Mouse (Mus musculus) hindbrain, embryonic 13.5 days (tissue): ENCODE measurements at regions not wholly inside any gene's neighbourhood (a gene's known extent, or its start where the extent isn't known, plus 50 kb on each side); places are given as distances from the start of the nearest gene placed in this dataset.

Experiments
- ATAC-seq: fragments of 200-750 bp; cut with Nextera tagmentation; 2 replicates; pipeline ENCODE4 v1.8.0; 2017; ENCODE audit warnings: moderate TSS enrichment; ENCODE audit not compliant: low FRiP score
- H3K27ac ChIP-seq: fragments of 300-500 bp; sonication (generic); 2 replicates; pipeline ENCODE4 v1.5.1; 2015; ENCODE audit warnings: inconsistent platforms, mild to moderate bottlenecking, moderate library complexity
- H3K27me3 ChIP-seq: fragments of 300-500 bp; sonication (generic); 2 replicates; pipeline ENCODE4 v1.6.1; 2015; ENCODE audit warnings: mild to moderate bottlenecking, inconsistent platforms
- H3K36me3 ChIP-seq: fragments of 300-500 bp; sonication (generic); 2 replicates; pipeline ENCODE4 v1.6.1; 2015; ENCODE audit warnings: mild to moderate bottlenecking, inconsistent platforms
- H3K4me1 ChIP-seq: fragments of 300-500 bp; sonication (generic); replicated peaks from 2 replicates; pipeline ENCODE4 v1.6.1; 2015; ENCODE audit warnings: inconsistent platforms
- H3K4me2 ChIP-seq: fragments of 300-500 bp; sonication (generic); 2 replicates; pipeline ENCODE4 v1.6.1; 2015; ENCODE audit warnings: inconsistent platforms, mild to moderate bottlenecking, moderate library complexity
- H3K4me3 ChIP-seq: fragments of 300-500 bp; sonication (generic); 2 replicates; pipeline ENCODE4 v1.5.1; 2015; ENCODE audit warnings: mild to moderate bottlenecking, inconsistent platforms
- H3K9ac ChIP-seq: fragments of 300-500 bp; sonication (generic); 2 replicates; pipeline ENCODE4 v1.6.1; 2015; ENCODE audit warnings: mild to moderate bottlenecking, inconsistent platforms
- H3K9me3 ChIP-seq: fragments of 300-500 bp; sonication (generic); 2 replicates; pipeline ENCODE4 v1.6.1; 2016; ENCODE audit warnings: inconsistent platforms
- WGBS: fragments of 180-500 bp; shearing (Covaris S2); methylation state at CpG from one replicate; pipeline ENCODE4 v1.1.7; 2015; 5-methylcytosine and 5-hydroxymethylcytosine counted together

DNA sequence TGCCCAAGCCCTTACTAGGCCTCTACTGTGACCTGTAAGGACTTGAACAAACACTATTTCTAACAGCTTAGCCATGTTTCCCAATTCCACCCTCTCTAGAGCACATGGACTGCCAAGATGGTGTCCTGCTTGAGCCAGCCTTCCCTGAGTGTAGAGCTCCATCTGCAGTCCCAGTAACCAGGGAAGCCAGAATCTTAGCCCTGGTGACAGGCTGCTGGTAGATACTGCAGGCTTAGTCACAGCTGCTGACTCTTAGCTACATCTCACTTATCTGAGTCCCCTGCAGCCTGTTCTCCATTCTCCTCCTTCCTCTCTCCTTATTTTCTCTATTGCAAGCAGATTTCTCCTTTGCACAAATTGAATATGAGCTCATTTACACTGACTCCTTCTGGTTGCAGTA, 101.5 kb upstream of the Foxa2 start:
- no peaks in the 10 kb centered on the region for H3K4me1 ChIP-seq
- no peaks in the 10 kb centered on the region for H3K36me3 ChIP-seq
- H3K4me2 ChIP-seq: no peak overlapping the region
- no peak overlapping the region for H3K9ac ChIP-seq
- no peak overlapping the region for H3K27ac ChIP-seq
- no peak for ATAC-seq
- H3K27me3 ChIP-seq: no peaks in the 10 kb centered on the region
- no peak overlapping the region for H3K4me3 ChIP-seq
- no peaks in the 10 kb centered on the region for H3K9me3 ChIP-seq

DNA sequence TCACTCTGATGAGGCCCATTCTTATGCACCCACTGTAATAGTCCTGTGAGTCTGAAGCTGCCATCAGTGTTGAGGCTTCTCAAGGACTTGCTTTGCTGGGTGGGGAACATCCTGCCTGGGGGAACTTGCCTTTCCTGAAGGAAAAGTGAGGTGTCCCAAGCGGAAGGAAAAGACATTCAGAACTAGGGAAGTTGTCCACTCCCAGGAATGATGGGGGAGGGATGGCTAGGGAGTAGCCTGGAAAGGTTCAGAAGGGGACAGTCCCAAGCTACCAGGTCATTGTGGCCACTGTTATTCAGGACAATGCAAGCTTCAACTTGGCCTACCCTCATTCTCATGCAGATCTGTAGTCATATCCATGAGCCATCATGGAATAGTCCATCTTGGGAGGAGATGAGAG, 102.7 kb upstream of the Foxa2 start:
- Histone ChIP-seq H3K4me1 (no peaks in the 10 kb centered on the region), H3K36me3 (no peaks in the 10 kb centered on the region), H3K27me3 (no peaks in the 10 kb centered on the region), H3K9me3 (no peaks in the 10 kb centered on the region), H3K4me3 (no peak overlapping the region), H3K27ac (no peak overlapping the region), H3K4me2 (no peak overlapping the region), H3K9ac (no peak overlapping the region)
- no peak for ATAC-seq
- WGBS: 80% methylated on average over 1 of the region's 1 CpGs

DNA sequence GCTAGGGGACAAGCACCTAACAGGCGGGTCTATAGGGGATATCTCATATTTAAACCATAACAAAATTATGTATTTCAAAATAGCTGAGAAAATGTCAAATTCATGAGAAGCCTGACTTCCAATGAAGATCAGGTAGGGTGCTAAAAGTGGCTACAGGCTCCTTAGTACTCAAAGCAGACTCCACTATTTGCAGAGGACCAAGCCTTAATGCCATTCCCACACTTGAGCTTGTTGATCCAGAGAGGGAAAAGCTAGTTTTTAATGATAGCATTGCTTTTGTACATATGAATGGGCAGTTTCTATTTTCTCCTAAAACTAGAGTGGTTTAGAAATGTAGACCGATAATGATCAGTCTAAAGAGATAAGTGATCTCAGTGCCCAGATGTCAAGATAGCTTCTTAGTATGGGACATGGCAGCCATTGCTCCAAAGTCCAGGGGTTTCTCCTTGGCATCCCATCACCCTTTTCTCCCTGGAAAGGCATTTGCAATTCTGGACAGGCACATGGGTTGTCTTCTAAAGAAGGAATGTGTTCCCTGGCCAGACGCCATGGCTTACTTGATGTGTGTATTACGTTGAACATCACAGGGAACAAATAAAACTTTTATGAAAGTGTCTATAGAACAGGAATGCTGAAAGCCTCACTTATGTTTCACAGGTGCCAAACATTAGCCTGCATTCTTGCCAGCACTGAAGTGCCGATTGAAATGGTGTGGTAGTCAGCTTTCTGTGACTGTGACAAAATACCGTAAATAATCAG, 106.9 kb upstream of the Foxa2 start:
- Histone ChIP-seq H3K9ac (no peak overlapping the region), H3K9me3 (no peaks in the 10 kb centered on the region), H3K36me3 (no peaks in the 10 kb centered on the region), H3K4me2 (no peak overlapping the region), H3K4me1 (no peaks in the 10 kb centered on the region), H3K27ac (no peak overlapping the region), H3K4me3 (no peak overlapping the region), H3K27me3 (no peaks in the 10 kb centered on the region)
- no peak for ATAC-seq
- 81% methylated on average over 6 of the region's 6 CpGs for WGBS

GRCm38 (mm10) chr2:148156122-148156521, 109.4 kb upstream of the Foxa2 start:
- 88% methylated on average over 2 of the region's 2 CpGs for WGBS
- Histone ChIP-seq H3K9ac (no peak overlapping the region), H3K9me3 (no peaks in the 10 kb centered on the region), H3K36me3 (no peaks in the 10 kb centered on the region), H3K4me3 (no peak overlapping the region), H3K4me1 (no peaks in the 10 kb centered on the region), H3K27ac (no peak overlapping the region), H3K4me2 (no peak overlapping the region), H3K27me3 (no peaks in the 10 kb centered on the region)
- no peak for ATAC-seq

DNA sequence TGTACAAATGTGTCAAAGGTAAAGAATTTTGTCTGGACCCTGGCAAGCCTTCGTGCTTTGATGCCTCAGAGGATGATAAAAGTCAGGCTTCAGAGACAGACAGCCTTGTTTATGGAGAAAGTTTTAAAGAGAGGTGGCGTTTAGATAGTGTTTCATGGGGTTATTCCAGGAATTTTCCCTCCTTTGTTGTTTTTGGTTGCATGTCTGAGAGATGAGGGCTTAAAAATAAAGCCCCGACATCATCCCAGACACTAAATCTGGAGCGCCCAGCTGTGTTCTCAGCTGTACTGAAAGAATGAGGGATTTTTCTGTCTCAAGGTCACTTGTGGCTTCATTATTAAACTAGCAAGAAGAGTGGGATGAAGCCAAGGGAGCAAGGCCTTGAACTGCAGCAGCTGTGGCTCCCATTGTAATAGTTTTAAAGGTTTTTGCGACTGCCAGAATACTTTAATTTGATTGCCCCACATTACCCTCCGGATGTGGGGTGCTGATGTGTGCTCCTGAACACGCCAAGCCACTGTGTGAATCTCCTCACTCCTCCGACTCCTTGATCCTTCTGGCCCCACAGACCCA, 112.3 kb upstream of the Foxa2 start:
- no peak for ATAC-seq
- Histone ChIP-seq H3K9me3 (no peaks in the 10 kb centered on the region), H3K9ac (no peak overlapping the region), H3K4me2 (no peak overlapping the region), H3K4me1 (no peaks in the 10 kb centered on the region), H3K27ac (no peak overlapping the region), H3K27me3 (no peaks in the 10 kb centered on the region), H3K4me3 (no peak overlapping the region), H3K36me3 (no peaks in the 10 kb centered on the region)
- 80% methylated on average over 8 of the region's 8 CpGs for WGBS

DNA sequence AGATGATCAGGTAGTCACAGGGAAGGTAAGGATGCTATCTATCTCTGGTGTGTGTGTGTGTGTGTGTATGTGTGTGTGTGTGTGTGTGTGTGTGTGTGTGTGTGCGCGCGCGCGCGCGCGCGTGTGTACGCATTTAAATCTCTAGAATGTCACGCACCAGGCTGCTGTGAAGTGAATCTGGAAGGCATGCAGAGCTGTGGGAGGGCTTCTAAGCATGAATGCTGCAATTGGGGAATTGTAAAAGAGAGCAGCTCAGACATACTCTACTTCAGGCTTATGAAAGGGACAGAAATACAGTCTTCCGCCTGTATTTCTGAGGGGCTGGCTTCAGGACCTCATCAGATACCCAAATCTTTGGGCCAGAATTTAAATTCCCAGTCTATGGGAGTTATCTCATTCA, 114.2 kb upstream of the Foxa2 start:
- no peak for ATAC-seq
- WGBS: 98% methylated on average over 12 of the region's 12 CpGs
- Histone ChIP-seq H3K4me3 (no peak overlapping the region), H3K9ac (no peak overlapping the region), H3K27ac (no peak overlapping the region), H3K36me3 (no peaks in the 10 kb centered on the region), H3K27me3 (no peaks in the 10 kb centered on the region), H3K4me2 (no peak overlapping the region), H3K9me3 (no peaks in the 10 kb centered on the region), H3K4me1 (no peaks in the 10 kb centered on the region)

DNA sequence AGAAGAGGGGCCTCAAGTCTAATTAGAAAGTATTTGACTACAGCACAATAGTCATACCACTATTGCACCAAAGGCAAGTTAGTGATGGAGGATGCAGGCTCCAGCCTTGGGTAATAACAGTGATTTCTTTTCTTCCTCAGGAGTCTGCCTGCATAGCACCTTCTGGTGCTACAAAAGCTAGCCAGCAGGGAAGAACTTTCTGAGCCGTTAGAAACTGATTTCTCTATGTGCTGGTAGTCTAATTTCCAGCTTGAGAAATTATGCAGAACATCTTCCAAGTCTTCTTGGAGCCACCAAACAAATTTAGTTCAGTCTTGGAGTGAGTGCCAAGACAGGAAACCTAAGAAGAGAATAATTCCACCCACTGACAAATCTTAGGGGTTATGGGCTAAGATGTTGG, 115.2 kb upstream of the Foxa2 start:
- Histone ChIP-seq H3K9me3 (no peaks in the 10 kb centered on the region), H3K4me1 (no peaks in the 10 kb centered on the region), H3K27ac (no peak overlapping the region), H3K36me3 (no peaks in the 10 kb centered on the region), H3K27me3 (no peaks in the 10 kb centered on the region), H3K4me3 (no peak overlapping the region), H3K9ac (no peak overlapping the region), H3K4me2 (no peak overlapping the region)
- no peak for ATAC-seq
- WGBS: 78% methylated on average over 1 of the region's 1 CpGs

- ATAC-seq: no peak
- H3K27ac ChIP-seq: no peak overlapping the region
- 85% methylated on average over 1 of the region's 1 CpGs for WGBS
- H3K36me3 ChIP-seq: no peaks in the 10 kb centered on the region
- H3K4me1 ChIP-seq: no peaks in the 10 kb centered on the region
- no peak overlapping the region for H3K9ac ChIP-seq
- no peak overlapping the region for H3K4me3 ChIP-seq
- no peaks in the 10 kb centered on the region for H3K27me3 ChIP-seq
- H3K9me3 ChIP-seq: no peaks in the 10 kb centered on the region
- no peak overlapping the region for H3K4me2 ChIP-seq
These were observed 115.8 kb upstream of the Foxa2 start for GRCm38 (mm10) chr2:148162562-148162961.

GRCm38 (mm10) chr2:148171113-148171512, 124.3 kb upstream of the Foxa2 start:
- Histone ChIP-seq H3K4me3 (no peak overlapping the region), H3K27ac (no peak overlapping the region), H3K9me3 (no peaks in the 10 kb centered on the region), H3K27me3 (no peaks in the 10 kb centered on the region), H3K9ac (no peak overlapping the region), H3K4me1 (no peaks in the 10 kb centered on the region), H3K4me2 (no peak overlapping the region), H3K36me3 (no peaks in the 10 kb centered on the region)
- ATAC-seq: no peak
- 86% methylated on average over 4 of the region's 4 CpGs for WGBS

GRCm38 (mm10) chr2:148171699-148172098, 124.9 kb upstream of the Foxa2 start:
- no peak for ATAC-seq
- no peaks in the 10 kb centered on the region for H3K9me3 ChIP-seq
- no peaks in the 10 kb centered on the region for H3K36me3 ChIP-seq
- no peak overlapping the region for H3K9ac ChIP-seq
- H3K4me1 ChIP-seq: no peaks in the 10 kb centered on the region
- H3K27me3 ChIP-seq: no peaks in the 10 kb centered on the region
- WGBS: 47% methylated on average over 1 of the region's 1 CpGs
- no peak overlapping the region for H3K4me3 ChIP-seq
- no peak overlapping the region for H3K4me2 ChIP-seq
- H3K27ac ChIP-seq: no peak overlapping the region

DNA sequence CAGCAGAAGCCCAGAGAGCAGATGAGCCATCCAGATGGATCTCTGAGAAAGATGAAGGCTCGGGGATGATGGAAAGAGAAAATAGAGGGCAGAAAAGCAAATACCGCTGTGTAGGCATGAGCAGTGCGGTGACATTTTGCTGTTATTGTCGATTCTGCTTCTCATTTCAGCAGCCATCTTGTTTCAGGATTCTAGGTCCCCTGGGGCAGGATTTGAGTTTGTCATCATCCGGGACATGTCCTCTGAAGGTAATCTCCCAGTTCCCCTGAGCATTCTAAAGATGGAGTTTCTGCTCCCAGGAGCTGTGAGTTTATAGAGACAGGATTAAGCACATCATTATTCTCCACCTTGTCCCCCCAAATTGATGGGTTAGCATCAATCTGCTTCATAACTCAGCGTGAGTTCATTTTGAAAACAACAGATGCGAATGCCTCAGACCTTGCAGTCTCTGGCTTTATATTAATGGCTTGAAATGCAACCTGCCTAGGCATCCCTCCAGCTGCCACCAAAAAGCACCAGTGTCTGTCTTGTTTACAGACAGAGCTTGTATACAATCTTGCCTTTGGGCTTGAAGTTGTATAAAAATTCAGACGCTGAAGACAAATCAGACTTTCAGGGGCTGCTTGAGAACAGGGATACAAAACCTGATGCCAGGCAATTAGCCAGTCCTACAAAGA, 128.6 kb upstream of the Foxa2 start:
- Histone ChIP-seq H3K4me3 (no peak overlapping the region), H3K9me3 (no peaks in the 10 kb centered on the region)
- ATAC-seq: no peak

DNA sequence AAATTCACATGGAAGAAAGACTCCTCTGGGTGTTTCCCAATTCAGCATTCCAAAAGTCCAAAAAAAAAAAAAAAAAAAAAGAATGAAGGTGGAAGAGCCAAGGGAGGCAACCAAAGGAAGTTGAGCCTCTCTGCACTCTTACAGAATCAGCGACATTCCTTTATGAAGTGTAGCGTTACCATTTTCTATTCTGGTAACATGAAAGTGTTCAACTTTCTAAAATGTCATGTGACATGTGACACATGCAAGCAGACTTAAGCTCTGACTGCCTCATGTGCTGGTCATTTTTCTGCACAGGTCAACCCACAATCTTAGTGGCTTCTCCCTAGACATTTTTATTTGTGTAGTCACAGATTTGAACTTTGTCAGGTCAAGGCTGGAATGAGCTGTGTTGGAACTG, 133.5 kb upstream of the Foxa2 start:
- Histone ChIP-seq H3K4me1 (no peaks in the 10 kb centered on the region), H3K9me3 (no peaks in the 10 kb centered on the region), H3K27me3 (no peaks in the 10 kb centered on the region), H3K9ac (no peak overlapping the region), H3K36me3 (no peaks in the 10 kb centered on the region), H3K4me3 (no peak overlapping the region), H3K27ac (no peak overlapping the region), H3K4me2 (no peak overlapping the region)
- ATAC-seq: no peak
- WGBS: 83% methylated on average over 2 of the region's 2 CpGs

More for the DNA sequence above, 128.6 kb upstream of the Foxa2 start:
- 78% methylated on average over 8 of the region's 8 CpGs for WGBS
- Histone ChIP-seq H3K4me2 (no peak overlapping the region), H3K4me1 (no peaks in the 10 kb centered on the region), H3K27me3 (no peaks in the 10 kb centered on the region), H3K36me3 (no peaks in the 10 kb centered on the region), H3K27ac (no peak overlapping the region), H3K9ac (no peak overlapping the region)

GRCm38 (mm10) chr2:148181518-148181917, 134.7 kb upstream of the Foxa2 start:
- H3K36me3 ChIP-seq: no peaks in the 10 kb centered on the region
- no peak overlapping the region for H3K27ac ChIP-seq
- no peak overlapping the region for H3K9ac ChIP-seq
- no peaks in the 10 kb centered on the region for H3K4me1 ChIP-seq
- H3K9me3 ChIP-seq: no peaks in the 10 kb centered on the region
- no peak for ATAC-seq
- no peak overlapping the region for H3K4me2 ChIP-seq
- H3K27me3 ChIP-seq: no peaks in the 10 kb centered on the region
- 97% methylated on average over 2 of the region's 2 CpGs for WGBS
- H3K4me3 ChIP-seq: no peak overlapping the region
